Mouse (Mus musculus): ENCODE data around the gene Mettl8. TPM values are rescaled to one million over a fixed set of nuclear protein-coding genes. Genes with fewer than 3 reads are reported as not detected.

Gene Mettl8
- total and polyA plus RNA-seq, 3 experiments, result 7.5 to 9.2 (median 7.8) TPM

DNA sequence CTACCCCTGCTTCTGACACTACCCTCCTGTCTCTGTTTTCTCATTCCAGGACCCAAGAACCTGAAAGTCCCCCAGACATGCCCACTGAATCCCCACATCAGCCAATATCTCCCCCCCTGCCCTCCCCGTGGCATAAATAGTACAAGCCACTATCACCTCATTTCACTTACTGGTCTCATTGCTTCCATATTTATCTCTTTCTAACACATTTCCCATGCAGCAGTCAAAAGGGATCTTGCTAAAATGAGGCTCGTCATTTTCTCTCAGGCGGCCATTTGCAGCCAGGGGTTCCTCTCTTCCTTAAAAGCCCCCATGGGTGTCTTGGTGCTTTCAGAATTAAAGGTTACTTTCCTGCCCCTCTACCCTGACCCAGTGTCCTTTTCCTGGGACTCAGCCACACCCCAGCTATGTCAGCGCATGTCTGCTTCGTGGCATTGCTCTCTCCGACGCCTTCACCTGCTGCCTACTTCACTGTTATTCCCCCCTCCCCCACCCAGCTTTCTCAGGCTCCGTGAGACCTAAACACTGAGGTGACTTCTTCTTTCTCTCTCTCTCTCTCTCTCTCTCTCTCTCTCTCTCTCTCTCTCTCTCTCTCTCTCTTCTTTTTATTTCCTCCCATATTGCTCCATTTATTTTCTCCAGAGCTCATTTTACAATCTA lies 134.3 kb downstream of the Mettl8 start:
- no peaks in the 10 kb centered on the region for H3K79me2 ChIP-seq (replicated peaks; ENCODE audit: control insufficient read depth, extremely low read depth, insufficient read depth, poor library complexity, severe bottlenecking)
- no peaks in the 10 kb centered on the region for H3K27me3 ChIP-seq (replicated peaks)
- H3K27ac ChIP-seq (ENCODE audit: insufficient read depth, low read depth), result no peak overlapping the region
- in situ Hi-C loops (cut with MboI; ENCODE audit: low pct_ligation_motif_present, low pct_unique_long_range_greater_than_20kb, low sequenced_read_pairs), result no loop called here
- no peaks in the 10 kb centered on the region for H3K36me3 ChIP-seq (replicated peaks in 1 of 2; ENCODE audit: control insufficient read depth in 1 of 2, insufficient read depth in 1 of 2, low read length in 1 of 2)
- H3K9me3 ChIP-seq (replicated peaks; ENCODE audit: low read length), result no peaks in the 10 kb centered on the region
- H3K4me2 ChIP-seq (ENCODE audit: insufficient read depth, low read depth, poor library complexity, severe bottlenecking), result peak overlapping the region; percentile 6; the same call in 1 of the 2 replicates
- TF ChIP-seq NELFE (IDR thresholded peaks at IDR 0.05; ENCODE audit: low read depth, low read length) (no peak), TBP (conservative IDR thresholded peaks at IDR 0.05; ENCODE audit: low read depth, low read length) (no peak), ELF1 (IDR thresholded peaks at IDR 0.05; ENCODE audit: low read depth, low read length) (no peak), ZC3H11A (IDR thresholded peaks at IDR 0.05; ENCODE audit: low read depth, low read length) (no peak), TCF12 (IDR thresholded peaks at IDR 0.05; ENCODE audit: low read depth, low read length) (no peak), RCOR1 (conservative IDR thresholded peaks at IDR 0.05; ENCODE audit: low read depth, low read length) (no peak), MAFK (IDR thresholded peaks at IDR 0.05; ENCODE audit: insufficient replicate concordance, low read length) (no peak), MXI1 (IDR thresholded peaks at IDR 0.05; ENCODE audit: low read depth, low read length) (no peak), E2F4 (IDR thresholded peaks at IDR 0.05; ENCODE audit: insufficient replicate concordance, low read depth, low read length) (no peak), ZNF384 (IDR thresholded peaks at IDR 0.05; ENCODE audit: low read depth, low read length) (no peak), CTCF (conservative IDR thresholded peaks at IDR 0.05 in 1 of 2, IDR thresholded peaks at IDR 0.05 in 1 of 2; ENCODE audit: low read depth in 2 of 2, low read length in 2 of 2) (no peak)
- dilution Hi-C loops (cut with MboI; ENCODE audit: extremely low pct_ligation_motif_present, extremely low pct_unique_long_range_greater_than_20kb, low sequenced_read_pairs), result no loop called here
- DNase-seq (ENCODE audit: extremely low read depth), result no peak
- peaks cover 4 to 7% of the 10 kb centered on the region in 2 experiments; a peak in 3 of 4 replicates for H3K4me1 ChIP-seq (ENCODE audit: control insufficient read depth in 1 of 2, insufficient read depth in 2 of 2)
- H3K4me3 ChIP-seq (replicated peaks in 1 of 3; ENCODE audit: low read depth in 2 of 3, low read length in 2 of 3, poor library complexity in 1 of 3), result no peak overlapping the region
- no peak overlapping the region for H3K9ac ChIP-seq (ENCODE audit: insufficient read depth, low read depth)

GRCm38 (mm10) chr2:70919913-70920522 lies 135.4 kb downstream of the Mettl8 start:
- Histone ChIP-seq H3K4me2 (ENCODE audit: insufficient read depth, low read depth, poor library complexity, severe bottlenecking) (no peak overlapping the region), H3K4me3 (replicated peaks in 1 of 3; ENCODE audit: low read depth in 2 of 3, low read length in 2 of 3, poor library complexity in 1 of 3) (no peak overlapping the region), H3K36me3 (replicated peaks in 1 of 2; ENCODE audit: control insufficient read depth in 1 of 2, insufficient read depth in 1 of 2, low read length in 1 of 2) (no peaks in the 10 kb centered on the region), H3K9me3 (replicated peaks; ENCODE audit: low read length) (no peaks in the 10 kb centered on the region), H3K9ac (ENCODE audit: insufficient read depth, low read depth) (no peak overlapping the region), H3K27me3 (replicated peaks) (no peaks in the 10 kb centered on the region), H3K27ac (ENCODE audit: insufficient read depth, low read depth) (no peak overlapping the region), H3K79me2 (replicated peaks; ENCODE audit: control insufficient read depth, extremely low read depth, insufficient read depth, poor library complexity, severe bottlenecking) (no peaks in the 10 kb centered on the region), H3K4me1 (ENCODE audit: control insufficient read depth in 1 of 2, insufficient read depth in 2 of 2) (peaks cover 4 to 7% of the 10 kb centered on the region in 2 experiments; a peak in 3 of 4 replicates)
- in situ Hi-C loops (cut with MboI; ENCODE audit: low pct_ligation_motif_present, low pct_unique_long_range_greater_than_20kb, low sequenced_read_pairs) (no loop called here), dilution Hi-C loops (cut with MboI; ENCODE audit: extremely low pct_ligation_motif_present, extremely low pct_unique_long_range_greater_than_20kb, low sequenced_read_pairs) (no loop called here)
- DNase-seq (ENCODE audit: extremely low read depth), result no peak
- TF ChIP-seq BHLHE40 (IDR thresholded peaks at IDR 0.05; ENCODE audit: low read depth, low read length), result peak; percentile 62
- TF ChIP-seq CTCF (conservative IDR thresholded peaks at IDR 0.05 in 1 of 2, IDR thresholded peaks at IDR 0.05 in 1 of 2; ENCODE audit: low read depth in 2 of 2, low read length in 2 of 2), result no peak
